Mouse (Mus musculus): Measurements from ENCODE around the gene Ddx51. TPM values are rescaled to one million over a fixed set of nuclear protein-coding genes. Genes with fewer than 3 reads are reported as not detected.

Ddx51 gene
- polyA plus RNA-seq (2016; fragmentation: Nextera tagmentation; extraction: Ambion mirVana), result 20.6 and 24.1 TPM in 2 replicates

DNA sequence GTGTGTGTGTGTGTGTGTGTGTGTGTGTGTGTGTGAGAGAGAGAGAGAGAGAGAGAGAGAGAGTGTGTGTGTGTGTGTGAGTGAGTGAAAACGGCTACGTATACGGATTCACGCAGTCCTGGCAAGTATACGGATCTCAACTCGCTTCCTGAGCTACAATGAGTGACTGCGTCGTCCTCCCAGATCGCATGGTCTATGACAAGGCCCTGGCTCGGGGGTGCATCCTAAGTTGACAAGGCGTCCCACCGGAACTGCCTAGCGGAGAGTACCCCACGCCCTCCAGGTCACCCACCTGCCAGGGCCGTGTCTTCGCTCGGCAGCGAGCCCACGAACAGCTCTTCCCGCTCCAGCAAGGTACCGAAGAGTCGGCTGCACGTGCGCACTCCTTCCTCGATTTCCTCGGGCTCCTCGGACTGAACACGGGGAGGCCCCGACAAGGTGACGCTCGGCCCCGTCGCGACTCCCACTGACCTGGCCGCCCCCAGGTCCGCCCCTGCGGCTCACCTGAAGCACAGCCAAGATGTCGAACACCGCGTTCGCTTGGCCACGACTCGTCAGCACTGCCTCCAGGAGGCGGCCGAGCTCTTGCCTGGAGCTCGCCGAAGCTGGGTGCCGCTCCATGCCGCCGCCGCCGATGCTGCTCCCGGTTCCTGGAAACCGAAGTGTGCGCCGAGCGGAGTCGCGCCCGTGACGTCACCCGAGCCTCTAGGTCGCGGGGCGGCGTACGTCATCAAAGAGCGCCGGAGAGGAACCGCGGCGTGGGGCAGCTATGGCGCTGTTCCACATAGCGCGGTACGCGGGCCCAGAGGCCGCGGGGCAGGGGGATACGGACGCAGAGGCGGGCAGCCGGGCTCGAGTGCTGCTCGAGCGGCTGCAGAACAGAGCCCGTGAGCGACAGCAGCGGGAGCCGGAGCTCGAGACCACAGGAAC is at the start of gene Ddx51, which contains the start of gene Noc4l:
Gene Ddx51, plus strand, starts transcription at position 733 of the 930 bp plus-strand sequence.
Gene Noc4l, minus strand, starts transcription at position 699 of the 930 bp plus-strand sequence.
- Histone ChIP-seq H3K4me3 (peak within 1 kb of the TSS; percentile 96), H3K4me1 (replicated peaks) (peaks cover 16% of the 10 kb centered on the region), H3K9ac (peak within 1 kb of the TSS; percentile 84), H3K9me3 (replicated peaks) (no peaks in the 10 kb centered on the region), H3K4me2 (peak within 1 kb of the TSS; percentile 96), H3K27ac (ENCODE audit: poor library complexity, severe bottlenecking) (no peak within 1 kb of the TSS), H3K27me3 (replicated peaks) (no peaks in the 10 kb centered on the region), H3K36me3 (peaks cover 72% of the 10 kb centered on the region)
- ATAC-seq (ENCODE audit: insufficient number of reproducible peaks, low FRiP score), result peak; percentile 83
- under 1% methylated on average over 91 of the region's 91 CpGs for WGBS

- Histone ChIP-seq H3K4me1 (replicated peaks) (no peaks in the 10 kb centered on the region), H3K4me3 (no peak overlapping the region), H3K4me2 (no peak overlapping the region), H3K9ac (no peak overlapping the region), H3K9me3 (replicated peaks) (no peaks in the 10 kb centered on the region), H3K27me3 (replicated peaks) (peaks cover 24% of the 10 kb centered on the region), H3K36me3 (no peaks in the 10 kb centered on the region), H3K27ac (ENCODE audit: poor library complexity, severe bottlenecking) (no peak overlapping the region)
- WGBS, result 72% methylated on average over 2 of the region's 2 CpGs
- no peak for ATAC-seq (ENCODE audit: insufficient number of reproducible peaks, low FRiP score)
These were observed 48.9 kb upstream of the Ddx51 start for GRCm38 (mm10) chr5:110604311-110604710.

GRCm38 (mm10) chr5:110605531-110606221 is 47.6 kb upstream of the Ddx51 start:
- no peaks in the 10 kb centered on the region for H3K9me3 ChIP-seq (replicated peaks)
- no peak overlapping the region for H3K4me3 ChIP-seq
- no peak overlapping the region for H3K9ac ChIP-seq
- 46% methylated on average over 5 of the region's 5 CpGs for WGBS
- no peaks in the 10 kb centered on the region for H3K36me3 ChIP-seq
- peaks cover 31% of the 10 kb centered on the region for H3K27me3 ChIP-seq (replicated peaks)
- ATAC-seq (ENCODE audit: insufficient number of reproducible peaks, low FRiP score), result no peak
- no peak overlapping the region for H3K27ac ChIP-seq (ENCODE audit: poor library complexity, severe bottlenecking)
- no peak overlapping the region for H3K4me2 ChIP-seq
- no peaks in the 10 kb centered on the region for H3K4me1 ChIP-seq (replicated peaks)

DNA sequence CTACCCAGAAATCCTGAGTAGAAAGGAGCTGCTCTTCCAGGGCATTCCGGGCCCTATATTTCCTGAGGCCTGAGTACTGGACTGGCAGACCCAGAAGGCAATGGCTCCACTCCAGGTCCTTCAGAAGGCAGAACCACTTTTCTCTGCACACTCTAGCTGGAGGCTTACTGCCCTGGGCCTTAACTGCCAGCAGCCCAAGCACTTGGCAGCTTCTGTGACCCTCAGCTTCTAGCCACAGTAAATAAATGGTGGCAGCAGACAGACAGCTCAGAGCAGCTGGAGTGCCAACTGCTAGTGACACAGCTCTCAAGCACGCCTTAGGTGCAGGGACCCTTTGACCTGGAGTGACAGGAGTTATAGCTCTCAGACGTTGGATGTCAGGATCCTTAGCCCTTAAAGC is 45.5 kb upstream of the Ddx51 start:
- no peak overlapping the region for H3K9ac ChIP-seq
- ATAC-seq (ENCODE audit: insufficient number of reproducible peaks, low FRiP score), result no peak
- H3K4me2 ChIP-seq, result no peak overlapping the region
- no peaks in the 10 kb centered on the region for H3K9me3 ChIP-seq (replicated peaks)
- 71% methylated on average over 3 of the region's 3 CpGs for WGBS
- no peak overlapping the region for H3K4me3 ChIP-seq
- no peak overlapping the region for H3K27ac ChIP-seq (ENCODE audit: poor library complexity, severe bottlenecking)
- H3K36me3 ChIP-seq, result no peaks in the 10 kb centered on the region
- H3K4me1 ChIP-seq (replicated peaks), result no peaks in the 10 kb centered on the region
- peaks cover 22% of the 10 kb centered on the region for H3K27me3 ChIP-seq (replicated peaks)

GRCm38 (mm10) chr5:110608336-110608735 is 44.9 kb upstream of the Ddx51 start:
- no peak for ATAC-seq (ENCODE audit: insufficient number of reproducible peaks, low FRiP score)

GRCm38 (mm10) chr5:110608941-110609340 is 44.3 kb upstream of the Ddx51 start:
- no peak overlapping the region for H3K9ac ChIP-seq
- H3K27ac ChIP-seq (ENCODE audit: poor library complexity, severe bottlenecking), result no peak overlapping the region
- no peaks in the 10 kb centered on the region for H3K36me3 ChIP-seq
- no peaks in the 10 kb centered on the region for H3K4me1 ChIP-seq (replicated peaks)
- H3K9me3 ChIP-seq (replicated peaks), result no peaks in the 10 kb centered on the region
- ATAC-seq (ENCODE audit: insufficient number of reproducible peaks, low FRiP score), result no peak
- no peak overlapping the region for H3K4me3 ChIP-seq
- no peak overlapping the region for H3K4me2 ChIP-seq
- peaks cover 19% of the 10 kb centered on the region for H3K27me3 ChIP-seq (replicated peaks)
- WGBS, result 68% methylated on average over 8 of the region's 8 CpGs

More at GRCm38 (mm10) chr5:110608336-110608735, 44.9 kb upstream of the Ddx51 start:
- H3K36me3 ChIP-seq, result no peaks in the 10 kb centered on the region
- 62% methylated on average over 6 of the region's 6 CpGs for WGBS
- no peak overlapping the region for H3K4me3 ChIP-seq
- H3K27ac ChIP-seq (ENCODE audit: poor library complexity, severe bottlenecking), result no peak overlapping the region
- H3K9ac ChIP-seq, result no peak overlapping the region
- H3K27me3 ChIP-seq (replicated peaks), result peaks cover 19% of the 10 kb centered on the region
- no peak overlapping the region for H3K4me2 ChIP-seq
- H3K9me3 ChIP-seq (replicated peaks), result no peaks in the 10 kb centered on the region
- no peaks in the 10 kb centered on the region for H3K4me1 ChIP-seq (replicated peaks)

GRCm38 (mm10) chr5:110609425-110609824 is 43.8 kb upstream of the Ddx51 start:
- H3K36me3 ChIP-seq, result no peaks in the 10 kb centered on the region
- H3K4me3 ChIP-seq, result no peak overlapping the region
- no peak overlapping the region for H3K27ac ChIP-seq (ENCODE audit: poor library complexity, severe bottlenecking)
- ATAC-seq (ENCODE audit: insufficient number of reproducible peaks, low FRiP score), result no peak
- no peaks in the 10 kb centered on the region for H3K9me3 ChIP-seq (replicated peaks)
- WGBS, result 71% methylated on average over 3 of the region's 3 CpGs
- H3K27me3 ChIP-seq (replicated peaks), result peaks cover 19% of the 10 kb centered on the region
- H3K4me2 ChIP-seq, result no peak overlapping the region
- no peak overlapping the region for H3K9ac ChIP-seq
- H3K4me1 ChIP-seq (replicated peaks), result no peaks in the 10 kb centered on the region

- H3K27ac ChIP-seq (ENCODE audit: poor library complexity, severe bottlenecking), result no peak overlapping the region
- no peak for ATAC-seq (ENCODE audit: insufficient number of reproducible peaks, low FRiP score)
- no peaks in the 10 kb centered on the region for H3K36me3 ChIP-seq
- H3K4me3 ChIP-seq, result no peak overlapping the region
- H3K4me1 ChIP-seq (replicated peaks), result no peaks in the 10 kb centered on the region
- H3K4me2 ChIP-seq, result no peak overlapping the region
- no peak overlapping the region for H3K9ac ChIP-seq
- WGBS, result 84% methylated on average over 5 of the region's 5 CpGs
- peaks cover 19% of the 10 kb centered on the region for H3K27me3 ChIP-seq (replicated peaks)
- H3K9me3 ChIP-seq (replicated peaks), result no peaks in the 10 kb centered on the region
These were observed 43.4 kb upstream of the Ddx51 start for GRCm38 (mm10) chr5:110609868-110610267.

DNA sequence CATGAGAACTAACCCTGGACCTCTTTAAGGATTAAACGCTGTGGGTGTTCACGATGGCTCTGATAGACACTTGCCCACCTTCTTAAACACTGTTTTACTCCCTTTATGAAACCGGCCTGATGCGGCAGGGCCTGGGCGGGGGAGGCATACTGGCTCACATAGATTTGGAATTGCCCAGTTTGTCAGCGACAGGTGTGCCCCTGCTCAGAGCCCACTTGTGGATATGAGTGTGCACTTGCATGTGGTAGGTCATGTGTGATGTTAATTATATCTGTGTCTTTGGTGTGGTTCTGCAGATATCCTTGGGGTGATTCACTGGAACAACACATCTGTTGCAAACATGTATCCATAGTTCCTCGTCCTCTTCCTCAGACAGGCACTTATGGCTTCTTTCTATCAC is 42.8 kb upstream of the Ddx51 start:
- no peak overlapping the region for H3K4me2 ChIP-seq
- 77% methylated on average over 7 of the region's 7 CpGs for WGBS
- ATAC-seq (ENCODE audit: insufficient number of reproducible peaks, low FRiP score), result no peak

DNA sequence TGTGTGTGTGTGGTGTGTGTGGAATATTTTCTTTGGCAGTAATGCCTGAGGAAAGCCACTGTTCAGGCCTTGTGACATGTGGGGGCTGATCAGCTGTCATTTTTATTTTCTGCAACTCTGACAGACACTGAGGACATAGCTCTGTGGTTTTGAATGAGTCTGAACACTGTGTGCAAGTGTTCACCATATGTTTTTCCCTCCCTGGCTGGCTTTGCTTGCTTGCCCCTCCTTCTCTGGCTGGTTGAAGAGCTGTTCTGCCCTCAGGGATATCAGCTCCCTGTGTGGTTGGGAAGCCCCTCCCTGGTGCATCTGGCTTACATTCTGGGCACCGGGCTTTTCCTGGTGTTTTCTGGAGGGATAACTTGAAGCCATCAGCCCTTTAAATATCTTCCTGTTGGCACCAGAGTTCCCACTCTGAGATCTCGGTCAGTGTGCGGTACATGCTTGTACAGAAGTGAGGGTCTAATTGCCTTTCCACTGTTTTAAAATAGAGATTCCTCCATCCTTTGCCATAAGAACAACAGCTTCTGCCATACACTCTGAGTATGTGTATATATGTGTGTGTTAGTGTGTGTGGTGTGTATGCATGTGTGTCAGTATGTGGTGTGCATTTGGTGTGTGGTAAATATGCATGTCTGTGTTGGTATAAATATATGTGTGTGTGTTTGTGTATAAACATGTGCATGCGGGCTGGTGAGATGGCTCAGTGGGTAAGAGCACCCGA is 41.7 kb upstream of the Ddx51 start:
- Histone ChIP-seq H3K9ac (no peak overlapping the region), H3K27me3 (replicated peaks) (peaks cover 19% of the 10 kb centered on the region), H3K36me3 (no peaks in the 10 kb centered on the region), H3K4me1 (replicated peaks) (no peaks in the 10 kb centered on the region), H3K27ac (ENCODE audit: poor library complexity, severe bottlenecking) (no peak overlapping the region), H3K4me3 (no peak overlapping the region), H3K4me2 (no peak overlapping the region), H3K9me3 (replicated peaks) (no peaks in the 10 kb centered on the region)
- no peak for ATAC-seq (ENCODE audit: insufficient number of reproducible peaks, low FRiP score)
- WGBS, result 80% methylated on average over 5 of the region's 5 CpGs

More for the DNA sequence above, 42.8 kb upstream of the Ddx51 start:
- Histone ChIP-seq H3K9me3 (replicated peaks) (no peaks in the 10 kb centered on the region), H3K9ac (no peak overlapping the region), H3K27ac (ENCODE audit: poor library complexity, severe bottlenecking) (no peak overlapping the region), H3K4me3 (no peak overlapping the region), H3K4me1 (replicated peaks) (no peaks in the 10 kb centered on the region), H3K27me3 (replicated peaks) (peaks cover 19% of the 10 kb centered on the region), H3K36me3 (no peaks in the 10 kb centered on the region)

- Histone ChIP-seq H3K4me1 (replicated peaks) (no peaks in the 10 kb centered on the region), H3K9me3 (replicated peaks) (no peaks in the 10 kb centered on the region), H3K36me3 (no peaks in the 10 kb centered on the region), H3K4me2 (no peak overlapping the region), H3K27me3 (replicated peaks) (0 out of 2 replicates have a peak, but pooled peaks cover 3% of the 10 kb centered on the region), H3K27ac (ENCODE audit: poor library complexity, severe bottlenecking) (no peak overlapping the region), H3K4me3 (no peak overlapping the region), H3K9ac (no peak overlapping the region)
- no peak for ATAC-seq (ENCODE audit: insufficient number of reproducible peaks, low FRiP score)
- 82% methylated on average over 6 of the region's 6 CpGs for WGBS
These were observed 34.0 kb upstream of the Ddx51 start for GRCm38 (mm10) chr5:110619226-110619625.

Measured in heart, embryonic 12.5 days (tissue).